Mouse (Mus musculus): ENCODE data around the gene Zfp760.
"Not testable (repeated sequence)": the region's sequence is repeated elsewhere in the genome, so short reads cannot be mapped to it uniquely, and the experiment has no call there.

The Zfp760 gene

DNA sequence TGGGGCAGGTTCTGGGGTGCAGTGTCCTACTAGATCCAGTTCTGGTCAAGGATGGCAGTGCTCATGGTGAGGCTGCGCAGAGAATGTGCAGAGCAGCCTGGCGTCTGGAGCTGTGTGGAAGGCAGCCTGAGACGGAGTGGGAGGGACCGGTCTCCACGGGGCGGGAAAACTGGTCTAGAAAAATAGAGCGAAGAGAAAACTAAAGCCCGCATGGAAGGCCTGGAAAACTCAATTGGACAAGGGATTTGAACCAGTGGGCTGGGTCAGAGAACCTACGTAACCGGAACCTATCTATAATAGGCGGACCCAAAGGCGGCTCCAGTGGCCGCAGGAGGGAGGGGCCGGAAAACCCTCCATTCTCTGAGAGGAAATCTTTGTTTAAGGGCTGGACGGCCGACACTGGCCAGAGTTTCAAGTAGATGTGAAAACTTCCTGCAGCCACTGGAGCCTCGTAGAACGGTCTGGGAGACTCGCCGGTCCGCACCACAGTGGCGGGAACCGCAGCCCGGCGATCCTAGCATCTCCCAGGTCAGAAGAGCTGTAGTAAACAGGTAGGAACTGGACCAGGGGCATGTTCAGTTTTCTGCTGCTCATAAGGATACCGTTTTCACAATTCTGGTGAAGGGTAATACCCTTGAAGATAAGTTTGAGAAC is at the start of gene Zfp760:
TSS of gene Zfp760 (plus strand) at position 399 of the 654 bp plus-strand sequence.
- DNase-seq, result peak; percentile 92 to 93

DNA sequence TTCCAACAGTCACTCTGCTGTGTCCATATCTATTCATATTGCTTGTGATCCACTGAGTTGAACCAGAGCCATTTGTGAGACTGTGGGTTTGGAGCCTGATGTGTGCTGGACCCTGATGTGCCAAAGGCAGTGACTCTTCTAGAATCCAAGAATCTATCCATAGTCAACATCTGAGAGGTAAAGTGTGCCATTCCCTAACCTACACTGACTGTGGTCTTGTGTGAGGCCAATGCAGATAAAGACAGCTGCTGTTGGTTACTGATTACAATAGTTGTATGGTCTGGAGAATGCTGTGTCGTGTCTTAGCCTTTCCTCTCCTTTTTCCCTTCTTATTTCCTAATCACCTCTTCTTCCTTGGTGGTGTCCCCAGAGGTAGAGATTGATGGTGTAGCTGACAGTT is 28.7 kb upstream of the Zfp760 start:
- DNase-seq, result not testable (repeated sequence)

DNA sequence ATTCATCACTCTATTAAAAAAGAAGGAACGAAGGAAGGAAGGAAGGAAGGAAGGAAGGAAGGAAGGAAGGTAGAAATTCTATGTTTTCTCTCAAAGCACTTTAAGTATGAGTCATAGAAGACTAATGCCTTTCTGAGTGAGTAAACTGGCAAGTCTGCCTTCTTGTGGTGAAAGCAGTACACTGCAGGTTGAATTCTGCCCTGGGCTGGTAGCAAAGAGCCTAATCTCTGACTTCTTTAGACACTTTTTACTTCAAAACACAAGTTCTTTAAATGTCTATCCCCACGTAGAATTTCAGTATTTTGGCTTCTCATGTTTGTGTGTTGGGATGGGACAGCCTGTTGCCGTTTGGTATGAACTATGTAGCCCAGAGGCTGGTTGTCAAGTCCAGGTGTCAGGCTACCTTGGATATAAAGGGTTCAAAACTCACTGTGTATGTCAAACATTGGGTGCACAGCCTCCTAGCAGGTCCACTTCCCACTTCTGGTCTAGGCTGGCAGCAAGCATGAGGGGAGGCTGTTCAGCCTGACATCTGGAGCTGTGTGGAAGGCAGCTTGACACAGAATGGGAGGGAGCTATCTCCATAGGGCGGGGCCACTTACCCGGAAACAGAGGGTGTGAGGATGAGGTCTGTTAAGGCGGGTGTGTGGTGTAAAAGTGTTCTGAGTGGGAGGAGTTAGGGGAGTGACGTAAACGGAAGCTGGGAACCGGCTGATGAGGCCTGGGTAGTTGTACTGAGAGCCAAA is 28.1 kb upstream of the Zfp760 start:
- peak; percentile 91 to 94 for DNase-seq

- DNase-seq, result not testable (repeated sequence)
These were observed 27.5 kb upstream of the Zfp760 start for GRCm38 (mm10) chr17:21680019-21680376.

DNA sequence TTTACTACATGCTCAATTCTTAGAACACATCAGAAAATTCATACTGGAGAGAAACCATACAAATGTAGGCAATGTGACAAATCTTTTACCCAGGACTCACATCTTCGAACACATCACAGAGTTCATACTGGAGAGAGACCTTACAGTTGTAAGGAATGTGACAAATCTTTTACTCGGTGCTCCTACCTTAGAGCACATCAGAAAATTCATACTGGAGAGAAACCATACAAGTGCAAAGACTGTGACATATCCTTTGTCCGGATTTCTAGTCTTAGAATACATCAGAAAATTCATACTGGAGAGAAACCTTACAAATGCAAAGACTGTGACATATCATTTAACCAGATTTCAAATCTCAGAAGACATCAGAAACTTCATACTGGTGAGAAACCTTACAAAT is 16.0 kb upstream of the Zfp760 start, which contains the start of gene Gm10226:
TSS of gene Gm10226 (plus strand) at position 301 of the 400 bp plus-strand sequence.
- DNase-seq, result no peak

DNA sequence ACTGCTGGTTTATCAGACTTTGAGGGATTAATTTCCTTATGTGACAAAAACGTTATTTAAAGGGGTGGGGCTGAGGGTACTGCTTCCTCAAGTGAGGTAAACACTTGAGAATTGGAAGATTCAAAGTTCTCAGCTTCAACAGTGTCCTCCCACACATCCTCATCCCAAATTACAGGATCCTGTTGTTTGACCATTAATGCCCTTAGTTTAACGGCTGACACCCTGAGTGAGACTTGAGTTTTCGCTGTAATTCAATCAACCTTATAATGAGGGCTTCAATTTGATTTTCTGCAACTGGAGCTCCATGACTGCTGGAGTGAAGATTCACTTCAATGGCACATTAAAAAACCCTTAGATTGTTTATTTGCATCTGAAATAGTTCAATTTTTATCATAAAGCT is 14.2 kb upstream of the Zfp760 start:
- no peak for DNase-seq

GRCm38 (mm10) chr17:21696073-21696472 is 11.5 kb upstream of the Zfp760 start:
- DNase-seq, result no peak

DNA sequence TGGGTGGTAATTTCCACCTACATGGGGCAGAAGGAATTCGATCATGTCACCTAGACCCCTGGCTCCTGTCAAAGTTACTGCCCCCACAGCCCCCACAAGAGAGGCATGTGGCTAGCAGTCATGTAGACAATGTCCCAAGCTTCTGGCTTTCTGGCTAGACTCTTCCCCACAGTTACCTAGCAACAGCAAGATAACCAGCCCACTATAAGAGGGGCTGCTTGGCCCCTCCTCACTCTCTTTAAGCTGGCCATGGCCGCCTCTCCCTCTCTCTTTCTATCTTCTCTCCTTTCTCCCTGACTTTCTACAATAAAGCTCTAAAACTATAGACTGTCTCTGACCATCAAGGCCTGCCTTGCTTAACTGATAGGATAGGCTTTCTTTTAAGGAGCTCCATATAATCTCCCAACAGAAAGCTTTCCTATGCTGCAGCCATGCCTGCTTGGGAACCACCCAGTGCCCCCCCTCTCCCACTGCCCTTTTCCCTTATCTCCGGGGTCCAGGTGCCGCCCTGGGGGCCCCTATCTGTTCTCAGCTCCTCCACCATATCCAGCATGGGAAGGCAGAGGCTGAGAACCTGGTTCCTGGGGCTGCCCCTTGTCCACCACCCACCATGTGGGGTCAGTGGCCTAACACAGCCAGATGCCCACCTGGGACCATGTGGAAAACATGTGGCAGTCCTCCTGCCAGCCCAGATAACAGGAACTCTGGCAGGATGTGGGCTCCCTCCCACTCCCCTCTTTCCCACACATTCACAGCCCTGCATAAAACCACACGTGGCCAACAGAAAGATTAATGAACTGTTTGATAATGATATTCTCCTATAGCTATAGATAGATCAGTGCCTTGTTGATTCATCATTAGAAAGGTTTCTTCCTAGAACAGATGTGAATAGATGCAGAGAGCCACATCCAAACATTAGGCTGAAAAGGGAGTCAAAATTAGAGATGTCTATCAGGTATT is 5.0 kb upstream of the Zfp760 start:
- DNase-seq, result no peak

- DNase-seq, result no peak
These were observed 4.1 kb upstream of the Zfp760 start for GRCm38 (mm10) chr17:21703414-21703813.

DNA sequence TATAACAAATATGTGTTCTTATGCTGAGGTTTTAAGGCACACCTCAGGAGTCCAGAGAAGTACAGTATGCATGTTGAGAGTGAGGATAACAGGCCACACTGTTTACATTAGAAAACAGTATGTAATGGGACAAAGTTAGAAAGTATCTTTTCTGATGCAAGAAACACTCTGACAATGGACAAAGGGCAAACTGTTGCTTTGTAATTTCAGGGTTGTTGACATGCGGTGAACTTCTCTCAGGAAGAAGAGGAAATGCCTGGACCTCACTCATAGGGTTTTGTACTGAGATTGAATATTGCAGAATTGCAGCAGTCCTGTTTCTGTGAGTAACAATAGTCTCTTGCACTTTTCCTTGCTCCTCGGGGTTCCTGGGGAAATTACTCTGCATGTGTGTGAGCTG is 860 bp downstream of the Zfp760 start:
- no peak for DNase-seq

- DNase-seq, result not testable (repeated sequence)
These were observed 23.0 kb downstream of the Zfp760 start, which contains the start of gene Zfp229 for GRCm38 (mm10) chr17:21730495-21730894. Gene Zfp229, plus strand, starts transcription at chr17:21730795.

GRCm38 (mm10) chr17:21733049-21733448 is 25.5 kb downstream of the Zfp760 start:
- DNase-seq, result no peak

- DNase-seq, result peak; percentile 72 to 82
These were observed 26.0 kb downstream of the Zfp760 start for GRCm38 (mm10) chr17:21733529-21734031.

DNA sequence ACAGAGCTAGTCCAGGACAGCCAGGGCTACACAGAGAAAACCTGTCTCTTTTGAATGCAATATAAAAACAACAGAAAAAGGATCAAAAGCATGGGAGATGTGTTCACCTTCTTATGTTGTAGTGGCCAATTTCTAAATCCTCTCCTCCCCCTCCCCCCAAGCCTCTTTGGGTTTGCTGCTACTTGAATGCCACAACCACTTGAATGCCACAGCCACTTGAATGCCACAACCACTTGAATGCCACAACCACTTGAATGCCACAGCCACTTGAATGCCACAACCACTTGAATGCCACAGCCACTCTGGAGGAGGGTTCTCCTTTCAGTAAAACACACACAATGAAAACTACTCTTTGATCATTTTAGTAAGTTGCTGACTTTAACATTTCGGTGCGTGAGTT is 45.2 kb downstream of the Zfp760 start:
- DNase-seq, result no peak

GRCm38 (mm10) chr17:21753342-21754208 is 46.0 kb downstream of the Zfp760 start:
- peak in 1 of 2 experiments; percentile 9 for DNase-seq

GRCm38 (mm10) chr17:21770336-21770735 is 62.8 kb downstream of the Zfp760 start:
- no peak for DNase-seq
